Mouse (Mus musculus) cerebellum, adult 2 months (tissue): ENCODE measurements around the gene Dclk1.

Experiments
- CTCF ChIP-seq: fragments of 200-500 bp; IDR thresholded peaks from 2 replicates; pipeline ENCODE4 v1.5.1; 2011; ENCODE audit warnings: low read depth, mild to moderate bottlenecking, control low read depth, low read length, moderate library complexity, borderline replicate concordance; ENCODE audit not compliant: insufficient read depth
- POLR2A ChIP-seq: fragments of 200-500 bp; IDR thresholded peaks from 2 replicates; pipeline ENCODE4 v1.6.1; 2011; ENCODE audit warnings: low read length, control low read depth, borderline replicate concordance; ENCODE audit not compliant: insufficient read depth

DNA sequence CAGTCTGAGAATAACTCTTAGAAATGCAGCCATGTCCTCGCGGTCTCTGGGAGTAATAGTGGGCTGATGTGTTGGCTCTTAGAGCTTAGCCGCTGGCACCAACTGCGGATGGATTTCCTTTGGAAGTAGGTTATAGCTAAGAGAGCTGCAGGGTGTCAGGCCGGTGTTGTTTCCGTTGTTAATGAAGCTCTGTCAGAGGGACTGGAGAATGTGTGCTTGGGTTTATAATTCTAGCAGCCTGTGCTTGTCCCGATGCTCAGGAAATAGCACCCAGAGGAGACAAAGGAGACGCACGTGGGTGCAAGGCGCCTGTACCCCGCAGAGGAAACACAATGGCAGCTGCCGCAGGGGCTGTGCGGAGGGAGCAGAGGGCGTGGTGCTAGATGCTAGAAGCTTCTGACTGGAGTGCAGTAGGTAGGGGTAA is 173.4 kb downstream of the Dclk1 start:
- TF ChIP-seq CTCF = no peak
- TF ChIP-seq POLR2A = no peak
